Mouse (Mus musculus): Measurements from ENCODE around the gene Ap2b1.
"Not testable (repeated sequence)": the region's sequence is repeated elsewhere in the genome, so short reads cannot be mapped to it uniquely, and the experiment has no call there.

Gene Ap2b1

GRCm38 (mm10) chr11:83299724-83300123 lies 900 bp downstream of the Ap2b1 start:
- in situ Hi-C loops (cut with MboI; ENCODE audit: low sequenced_read_pairs), result no loop called here

- in situ Hi-C loops (cut with MboI; ENCODE audit: low sequenced_read_pairs), result no loop called here
Measured at GRCm38 (mm10) chr11:83301431-83301831, 2.6 kb downstream of the Ap2b1 start.

- in situ Hi-C loops (cut with MboI; ENCODE audit: low sequenced_read_pairs), result no loop called here
Measured at GRCm38 (mm10) chr11:83302124-83302523, 3.3 kb downstream of the Ap2b1 start.

- in situ Hi-C loops (cut with MboI; ENCODE audit: low sequenced_read_pairs), result no loop called here
Measured at GRCm38 (mm10) chr11:83302526-83303251, 3.9 kb downstream of the Ap2b1 start, which contains the start of gene Pex12. Gene Pex12, minus strand, starts transcription at chr11:83302586.

- in situ Hi-C loops (cut with MboI; ENCODE audit: low sequenced_read_pairs), result no loop called here
Measured at GRCm38 (mm10) chr11:83303751-83304150, 4.9 kb downstream of the Ap2b1 start.

GRCm38 (mm10) chr11:83304485-83304884 lies 5.7 kb downstream of the Ap2b1 start:
- in situ Hi-C loops (cut with MboI; ENCODE audit: low sequenced_read_pairs), result no loop called here

GRCm38 (mm10) chr11:83306700-83307253 lies 8.0 kb downstream of the Ap2b1 start:
- in situ Hi-C loops (cut with MboI; ENCODE audit: low sequenced_read_pairs), result no loop called here

- in situ Hi-C loops (cut with MboI; ENCODE audit: low sequenced_read_pairs), result no loop called here
Measured at GRCm38 (mm10) chr11:83312471-83312870, 13.6 kb downstream of the Ap2b1 start.

GRCm38 (mm10) chr11:83319048-83319447 lies 20.2 kb downstream of the Ap2b1 start:
- in situ Hi-C loops (cut with MboI; ENCODE audit: low sequenced_read_pairs), result no loop called here

- in situ Hi-C loops (cut with MboI; ENCODE audit: low sequenced_read_pairs), result not testable (repeated sequence)
Measured at GRCm38 (mm10) chr11:83326692-83327091, 27.9 kb downstream of the Ap2b1 start.

- in situ Hi-C loops (cut with MboI; ENCODE audit: low sequenced_read_pairs), result no loop called here
Measured at GRCm38 (mm10) chr11:83327427-83327826, 28.6 kb downstream of the Ap2b1 start.

GRCm38 (mm10) chr11:83335826-83336225 lies 37.0 kb downstream of the Ap2b1 start:
- in situ Hi-C loops (cut with MboI; ENCODE audit: low sequenced_read_pairs), result no loop called here

GRCm38 (mm10) chr11:83339705-83340104 lies 40.9 kb downstream of the Ap2b1 start:
- in situ Hi-C loops (cut with MboI; ENCODE audit: low sequenced_read_pairs), result no loop called here

- in situ Hi-C loops (cut with MboI; ENCODE audit: low sequenced_read_pairs), result no loop called here
Measured at GRCm38 (mm10) chr11:83341716-83342245, 43.0 kb downstream of the Ap2b1 start.

GRCm38 (mm10) chr11:83355428-83355827 lies 56.6 kb downstream of the Ap2b1 start:
- in situ Hi-C loops (cut with MboI; ENCODE audit: low sequenced_read_pairs), result no loop called here

- in situ Hi-C loops (cut with MboI; ENCODE audit: low sequenced_read_pairs), result no loop called here
Measured at GRCm38 (mm10) chr11:83357421-83357820, 58.6 kb downstream of the Ap2b1 start.

GRCm38 (mm10) chr11:83364656-83365055 lies 65.8 kb downstream of the Ap2b1 start:
- in situ Hi-C loops (cut with MboI; ENCODE audit: low sequenced_read_pairs), result no loop called here

- in situ Hi-C loops (cut with MboI; ENCODE audit: low sequenced_read_pairs), result no loop called here
Measured at GRCm38 (mm10) chr11:83371267-83371666, 72.4 kb downstream of the Ap2b1 start.

GRCm38 (mm10) chr11:83379745-83380341 lies 81.0 kb downstream of the Ap2b1 start:
- in situ Hi-C loops (cut with MboI; ENCODE audit: low sequenced_read_pairs), result no loop called here

- in situ Hi-C loops (cut with MboI; ENCODE audit: low sequenced_read_pairs), result no loop called here
Measured at GRCm38 (mm10) chr11:83382876-83383531, 84.2 kb downstream of the Ap2b1 start.

- in situ Hi-C loops (cut with MboI; ENCODE audit: low sequenced_read_pairs), result no loop called here
Measured at GRCm38 (mm10) chr11:83383532-83383887, 84.7 kb downstream of the Ap2b1 start.

Data from CH12F3 (cell line).